Mouse (Mus musculus) spleen, postnatal 14 days (tissue): Measurements from ENCODE around the gene Bad.

Experiments used
- DNase-seq, 2 experiments: peaks; one replicate each; pipeline ENCODE4 v3.0.0; 2021 to 2022; ENCODE audit warnings: low spot score in 2 of 2

Bad gene

DNA sequence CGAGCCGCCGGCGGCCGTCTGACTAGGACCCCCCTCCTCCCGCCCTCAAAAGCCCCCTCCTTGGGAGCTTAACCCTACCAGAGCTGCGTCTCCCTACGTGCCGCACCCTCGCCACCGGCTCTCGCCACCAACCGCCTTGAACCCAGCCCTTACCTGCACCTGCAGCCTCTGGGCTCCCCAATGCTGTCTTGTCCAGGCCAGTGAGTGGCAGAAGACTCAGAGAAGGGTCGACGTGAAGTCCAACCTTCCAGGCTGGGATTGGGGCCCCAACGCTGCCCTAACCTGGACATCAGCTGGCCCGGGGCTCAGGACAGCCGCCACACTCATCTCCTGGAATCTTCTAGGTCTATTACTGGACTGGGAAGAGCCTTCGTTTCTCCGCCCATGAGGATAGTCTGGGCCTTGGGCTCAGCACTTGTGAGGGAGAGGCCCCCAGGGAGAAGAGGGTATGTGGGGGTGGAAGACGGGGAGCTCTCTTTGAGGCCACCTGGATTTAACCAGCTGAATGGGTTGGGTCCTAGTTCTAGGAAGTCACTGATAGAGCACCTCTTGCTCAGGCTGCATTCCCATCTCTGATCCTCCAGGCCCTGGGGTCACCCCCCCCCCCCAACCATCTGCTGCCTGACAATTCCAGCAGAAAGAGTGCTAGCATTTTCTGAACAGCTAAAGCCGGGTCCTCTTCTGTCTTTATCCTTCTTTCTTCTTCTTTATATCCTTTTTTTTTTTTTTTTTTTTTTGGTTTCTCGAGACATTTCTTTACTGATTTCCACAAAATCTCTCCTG lies 7.3 kb upstream of the Bad start, which contains the start of gene Kcnk4:
TSS of gene Kcnk4 (minus strand) at position 321 of the 783 bp plus-strand sequence.
- DNase-seq, result no peak

- DNase-seq, result peak in 1 of 2 experiments; percentile 42
These were observed 5.4 kb upstream of the Bad start for GRCm38 (mm10) chr19:6936299-6936698.

- DNase-seq, result no peak
These were observed 3.9 kb upstream of the Bad start for GRCm38 (mm10) chr19:6937541-6938465.

DNA sequence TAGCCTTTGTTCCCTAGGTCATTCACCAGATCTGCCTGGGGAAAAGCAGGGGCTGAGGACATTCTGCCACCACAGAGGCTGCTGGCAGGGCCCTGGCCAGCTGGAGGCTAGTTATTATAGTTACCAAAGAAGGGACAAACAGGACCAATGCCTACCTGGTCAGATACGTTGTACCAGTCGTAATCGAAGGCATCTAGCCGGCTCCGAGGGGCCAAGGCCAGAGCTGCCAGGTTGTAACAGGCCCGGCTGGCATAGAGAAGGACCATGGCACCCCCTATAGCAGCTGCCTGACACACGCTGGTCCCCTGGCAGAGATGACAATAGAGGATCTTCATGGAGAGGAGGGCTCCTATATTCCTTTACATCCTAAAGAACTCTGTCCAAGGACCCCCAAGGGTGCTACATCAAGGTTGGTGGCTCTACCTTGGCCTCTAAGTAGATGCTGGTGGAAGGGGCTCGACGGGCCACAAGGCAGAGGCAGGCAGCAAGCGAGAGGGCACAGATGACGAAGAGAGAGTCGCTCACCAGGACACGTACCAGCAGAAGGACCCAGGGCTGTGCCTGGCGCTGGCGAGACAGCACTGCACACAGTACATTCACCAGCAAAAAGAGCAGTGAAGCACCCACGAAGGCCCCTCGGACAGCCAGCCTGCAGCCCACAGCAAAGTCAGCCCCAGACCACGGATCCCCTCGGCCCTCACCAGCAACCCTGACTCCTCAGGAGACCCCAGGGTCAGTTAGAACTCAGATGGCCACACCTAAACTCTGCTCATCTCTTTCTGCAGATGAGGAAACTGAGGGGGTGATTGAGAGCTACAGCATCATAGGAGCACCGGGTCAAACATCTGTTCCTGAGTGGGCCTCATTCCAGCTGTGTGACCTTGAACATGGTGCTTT lies 2.3 kb upstream of the Bad start:
- DNase-seq, result no peak

DNA sequence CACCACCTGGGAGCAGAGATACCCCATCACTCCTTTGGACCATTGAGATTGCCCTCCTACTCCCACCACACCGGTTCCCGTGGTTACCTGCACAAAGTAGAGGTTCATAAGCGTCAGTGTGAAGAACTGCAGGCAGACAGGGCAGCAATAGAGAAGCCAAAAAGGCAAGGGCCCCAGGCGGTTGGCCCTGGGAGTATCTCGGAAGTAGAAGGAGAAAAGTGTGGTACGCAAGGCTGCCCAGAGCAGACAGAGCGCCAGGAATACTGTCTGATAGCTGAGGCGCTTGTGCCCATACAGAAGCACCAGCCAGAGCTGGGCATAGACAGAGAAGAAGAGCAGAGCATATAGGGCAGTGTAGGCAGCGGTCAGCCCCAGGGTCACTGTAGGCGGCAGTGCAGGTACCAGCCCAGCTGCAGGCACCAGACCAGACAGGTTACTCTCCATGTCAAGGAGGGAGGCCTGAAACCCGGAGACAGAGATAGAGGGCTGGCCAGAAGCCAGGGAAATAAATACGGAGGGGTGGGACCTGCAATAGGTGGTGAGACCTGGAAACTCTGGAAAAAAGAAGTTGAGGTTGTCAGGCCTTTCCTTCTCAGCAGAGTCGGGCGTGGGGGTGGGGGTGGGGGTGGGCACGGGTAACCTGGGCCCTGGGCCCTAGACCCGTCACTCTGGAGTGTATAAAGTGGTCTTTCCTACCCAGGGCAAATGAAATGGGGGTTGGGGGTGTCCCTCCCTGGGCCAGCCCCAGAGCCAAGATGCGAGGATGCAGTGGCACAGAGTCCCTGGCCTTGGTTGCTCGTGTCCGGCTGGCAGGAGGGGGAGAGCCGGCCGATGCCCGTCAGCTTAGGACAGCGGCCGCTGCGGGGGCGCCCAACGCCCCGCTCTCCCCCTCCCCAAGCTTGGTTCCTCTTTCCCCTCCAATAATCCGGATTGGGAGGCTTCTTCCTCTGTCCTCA lies 987 bp upstream of the Bad start:
- DNase-seq, result no peak

DNA sequence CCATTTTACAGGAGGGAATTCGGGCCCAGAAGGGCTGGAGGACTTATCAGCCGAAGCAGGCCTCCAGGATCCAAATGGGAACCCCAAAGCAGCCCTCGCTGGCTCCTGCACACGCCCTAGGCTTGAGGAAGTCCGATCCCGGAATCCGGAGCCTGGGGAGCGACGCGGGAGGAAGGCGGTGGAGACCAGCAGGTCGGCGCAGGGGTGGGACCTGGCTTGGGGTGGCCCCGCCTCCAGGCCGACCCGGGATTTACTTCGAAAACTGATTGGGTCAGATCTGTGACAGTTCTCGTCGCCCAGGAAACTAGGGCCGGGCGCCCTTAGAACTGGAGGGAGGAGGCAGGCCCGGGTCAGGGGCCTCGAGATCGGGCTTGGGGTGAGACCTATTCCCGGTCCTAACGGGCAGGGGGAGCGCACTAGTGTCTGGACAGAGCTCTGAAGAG lies 609 bp downstream of the Bad start, which contains the start of gene Gpr137:
TSS of gene Gpr137 (minus strand) at position 232 of the 443 bp plus-strand sequence.
- peak; percentile 85 to 89 for DNase-seq

DNA sequence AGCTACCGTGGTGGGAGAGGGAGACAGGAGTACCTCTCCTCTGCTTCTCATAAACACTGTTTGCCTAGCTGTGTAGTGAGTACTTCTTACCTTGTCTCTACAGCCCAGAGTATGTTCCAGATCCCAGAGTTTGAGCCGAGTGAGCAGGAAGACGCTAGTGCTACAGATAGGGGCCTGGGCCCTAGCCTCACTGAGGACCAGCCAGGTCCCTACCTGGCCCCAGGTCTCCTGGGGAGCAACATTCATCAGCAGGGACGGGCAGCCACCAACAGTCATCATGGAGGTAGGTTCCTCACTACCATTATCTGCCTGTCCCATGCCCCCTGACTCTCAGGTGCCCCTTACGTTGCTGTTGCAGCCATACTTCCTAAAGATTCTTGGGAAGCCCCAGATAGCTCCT lies 1.1 kb downstream of the Bad start:
- no peak for DNase-seq

DNA sequence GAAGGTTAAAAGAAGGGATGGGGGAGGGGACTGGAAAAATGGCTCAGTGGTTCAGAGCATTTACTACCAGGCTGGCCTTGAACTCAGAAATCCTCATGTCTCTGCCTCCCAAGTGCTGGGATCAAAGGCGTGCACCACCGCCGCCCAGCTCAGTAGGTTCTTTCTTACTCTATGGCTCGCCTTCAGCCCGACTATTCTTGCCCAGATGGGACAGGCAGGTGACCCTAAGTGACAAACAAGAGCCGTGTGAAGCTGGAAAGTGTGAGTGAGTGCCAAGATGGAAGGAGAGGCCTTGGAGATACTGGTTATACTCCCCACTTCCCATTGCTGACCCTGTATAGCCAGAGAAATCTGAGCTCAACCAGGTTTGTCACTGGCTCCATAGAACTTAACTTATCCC lies 2.0 kb downstream of the Bad start:
- DNase-seq, result no peak

- DNase-seq, result no peak
These were observed 6.1 kb downstream of the Bad start for GRCm38 (mm10) chr19:6947742-6948141.

- no peak for DNase-seq
These were observed 6.5 kb downstream of the Bad start for GRCm38 (mm10) chr19:6948186-6948585.

DNA sequence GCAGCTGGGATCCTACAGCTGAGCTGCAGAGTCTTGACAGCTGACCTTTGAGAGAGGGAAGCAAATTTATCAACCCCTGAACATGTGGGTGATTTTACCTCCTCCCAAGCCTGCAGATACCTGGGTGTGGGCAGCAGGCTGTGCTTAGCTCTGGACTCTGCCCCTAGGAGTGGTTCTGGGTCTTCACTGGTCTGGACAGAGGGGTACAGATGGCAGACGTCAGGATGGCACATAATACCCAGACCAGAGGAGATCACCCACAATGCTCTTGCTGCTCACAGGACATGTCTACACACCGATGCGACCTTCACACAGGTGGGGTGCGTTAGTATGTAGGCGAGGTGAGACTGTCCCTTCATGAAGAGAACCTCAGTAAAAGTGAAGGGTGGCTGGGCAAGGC lies 7.9 kb downstream of the Bad start:
- no peak for DNase-seq

GRCm38 (mm10) chr19:6949951-6950350 lies 8.3 kb downstream of the Bad start:
- DNase-seq, result no peak

- no peak for DNase-seq
These were observed 9.0 kb downstream of the Bad start for GRCm38 (mm10) chr19:6950613-6951153.

DNA sequence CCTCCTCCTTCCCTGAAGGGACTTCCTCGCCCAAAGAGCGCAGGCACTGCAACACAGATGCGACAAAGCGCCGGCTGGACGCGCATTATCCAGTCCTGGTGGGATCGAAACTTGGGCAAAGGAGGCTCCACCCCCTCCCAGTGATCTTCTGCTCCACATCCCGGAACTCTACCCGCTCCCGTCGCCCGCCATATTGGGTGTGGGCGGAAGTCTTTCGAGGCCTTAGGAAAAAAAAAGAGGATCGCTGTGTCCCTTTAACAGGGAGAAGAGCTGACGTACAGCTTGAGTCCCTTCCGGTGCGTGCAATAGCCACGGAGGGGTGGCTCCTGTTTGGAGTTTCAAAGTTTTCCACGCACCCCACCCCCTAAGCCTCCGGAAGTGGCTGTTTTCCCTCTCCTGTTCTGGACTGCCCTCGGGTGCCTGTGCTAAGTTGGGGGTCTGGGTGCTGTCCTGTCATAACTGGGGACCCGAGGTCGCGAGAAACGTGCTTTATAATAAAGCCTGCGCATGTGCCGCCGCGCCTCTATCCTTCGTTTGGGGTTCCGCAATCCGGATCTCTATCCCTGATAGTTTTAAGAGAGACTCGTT lies 9.8 kb downstream of the Bad start:
- DNase-seq, result peak; percentile 57 to 70

DNA sequence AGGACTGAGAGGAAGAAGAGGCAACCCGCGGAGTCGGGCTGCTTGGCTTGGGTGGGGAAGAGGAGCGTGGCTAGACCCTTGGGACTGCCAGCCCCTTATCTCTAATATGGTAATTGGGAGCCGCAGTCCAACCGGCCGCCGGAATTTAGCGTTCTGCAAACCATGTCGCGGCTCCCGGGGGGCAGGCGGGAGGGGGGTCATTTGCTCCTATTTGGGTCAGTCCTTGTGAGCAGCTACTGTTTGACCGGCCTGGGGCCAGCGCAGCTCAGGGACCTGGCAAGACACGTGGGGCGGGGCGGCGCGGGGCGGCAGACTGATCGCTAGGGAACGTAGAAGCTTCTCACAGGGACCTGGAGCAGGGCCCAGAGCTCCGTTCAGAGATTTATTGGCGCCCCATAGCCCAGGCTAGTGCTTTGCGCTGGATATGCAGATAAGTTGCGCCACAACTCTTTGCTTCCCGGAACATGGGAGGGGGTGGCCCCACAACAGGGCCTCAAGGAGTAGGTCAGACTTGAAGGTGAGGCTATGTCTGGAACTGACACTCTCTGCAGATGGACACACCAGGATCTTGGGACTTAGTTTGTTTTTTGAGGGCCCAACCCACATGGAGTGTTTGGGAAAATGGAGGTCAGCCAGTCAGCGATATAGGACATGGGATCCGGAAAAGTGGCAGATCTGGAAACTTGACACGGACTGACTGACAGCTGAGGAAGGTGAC lies 10.5 kb downstream of the Bad start:
- DNase-seq, result peak in 1 of 2 experiments; percentile 47

GRCm38 (mm10) chr19:6952712-6953037 lies 11.0 kb downstream of the Bad start:
- no peak for DNase-seq

DNA sequence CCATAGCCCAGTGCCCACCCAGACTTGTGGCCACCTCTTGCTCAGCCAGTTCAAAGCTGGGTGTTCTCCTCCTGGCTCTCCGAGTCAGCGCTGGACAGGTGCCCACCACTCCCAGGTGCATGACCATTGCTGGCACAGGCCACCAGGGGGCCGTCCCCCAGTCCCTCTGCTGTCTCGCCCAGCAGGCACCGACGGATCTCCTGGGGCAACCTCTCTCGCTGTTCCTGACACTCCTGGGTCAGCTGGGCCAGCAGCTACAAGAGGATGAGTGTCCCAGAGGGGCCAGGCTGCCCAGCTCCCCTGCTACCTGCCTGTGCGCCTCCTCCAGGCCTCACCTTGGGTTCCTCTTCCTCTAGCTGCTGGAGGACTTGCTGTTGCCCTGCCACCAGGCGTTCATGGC lies 12.4 kb downstream of the Bad start:
- DNase-seq, result peak in 1 of 2 experiments; percentile 38

DNA sequence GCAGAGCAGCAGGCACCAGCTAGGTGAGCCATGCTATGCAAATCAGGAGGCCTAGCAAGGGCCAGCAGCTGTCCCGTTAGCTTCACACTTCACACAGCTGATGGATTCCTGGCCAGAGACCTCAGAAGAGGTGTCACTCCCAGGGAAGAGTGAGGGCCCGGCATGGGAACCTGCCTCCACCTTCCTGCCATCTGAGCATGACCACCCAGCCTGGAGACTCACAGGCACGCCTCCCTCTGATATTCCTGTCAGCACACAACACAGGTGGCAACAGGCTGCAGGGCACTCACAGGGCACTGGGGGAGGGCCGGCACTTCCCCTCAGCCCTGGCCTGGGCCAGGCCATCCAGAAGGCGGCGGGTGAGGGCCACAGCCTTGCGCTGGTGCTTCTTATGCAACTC lies 13.8 kb downstream of the Bad start:
- DNase-seq, result no peak

DNA sequence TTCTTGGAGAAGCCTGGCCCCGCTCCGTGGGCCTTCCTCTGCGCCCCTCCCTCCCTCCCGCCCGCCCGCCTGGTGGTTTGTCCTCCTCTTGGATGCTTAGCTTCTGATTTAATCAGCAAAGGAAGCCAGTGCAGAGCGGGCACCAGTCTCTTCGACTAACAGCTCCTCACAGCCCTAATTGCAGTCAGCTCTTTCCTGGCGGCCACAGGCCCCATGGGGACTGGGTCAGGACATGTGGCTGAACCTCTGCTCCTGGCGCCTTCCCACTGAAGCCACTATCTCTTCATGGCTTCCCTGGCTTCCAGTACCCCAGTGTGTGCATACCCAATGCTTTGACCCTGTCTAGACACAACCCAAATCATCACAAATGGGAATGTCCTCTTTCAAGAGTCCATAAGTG lies 14.8 kb downstream of the Bad start:
- no peak for DNase-seq
